Mouse (Mus musculus) midbrain, embryonic 15.5 days (tissue): ENCODE measurements at regions not wholly inside any gene's neighbourhood (a gene's known extent, or its start where the extent isn't known, plus 50 kb on each side); places are given as distances from the start of the nearest gene placed in this dataset.

ENCODE experiments used
- ATAC-seq: fragments of 200-750 bp; cut with Nextera tagmentation; replicated peaks from 2 replicates; pipeline ENCODE4 v1.8.0; 2017; ENCODE audit warnings: moderate TSS enrichment
- H3K27ac ChIP-seq: fragments of 300-500 bp; sonication (generic); 2 replicates; pipeline ENCODE4 v1.5.1; 2015; ENCODE audit warnings: mild to moderate bottlenecking, inconsistent platforms
- H3K27me3 ChIP-seq: fragments of 300-500 bp; sonication (generic); replicated peaks from 2 replicates; pipeline ENCODE4 v1.6.1; 2015; ENCODE audit warnings: inconsistent platforms
- H3K36me3 ChIP-seq: fragments of 300-500 bp; sonication (generic); replicated peaks from 2 replicates; pipeline ENCODE4 v1.6.1; 2015; ENCODE audit warnings: inconsistent platforms
- H3K4me1 ChIP-seq: fragments of 300-500 bp; sonication (generic); 2 replicates; pipeline ENCODE4 v1.6.1; 2015; ENCODE audit warnings: inconsistent platforms
- H3K4me2 ChIP-seq: fragments of 300-500 bp; sonication (generic); 2 replicates; pipeline ENCODE4 v1.6.1; 2015; ENCODE audit warnings: inconsistent platforms, mild to moderate bottlenecking, moderate library complexity
- H3K4me3 ChIP-seq: fragments of 300-500 bp; sonication (generic); 2 replicates; pipeline ENCODE4 v1.5.1; 2015; ENCODE audit warnings: mild to moderate bottlenecking, inconsistent platforms
- H3K9ac ChIP-seq: fragments of 300-500 bp; sonication (generic); 2 replicates; pipeline ENCODE4 v1.6.1; 2015; ENCODE audit warnings: mild to moderate bottlenecking, inconsistent platforms
- H3K9me3 ChIP-seq: fragments of 300-500 bp; sonication (generic); 2 replicates; pipeline ENCODE4 v1.6.1; 2016; ENCODE audit warnings: inconsistent platforms
- WGBS: fragments of 180-500 bp; shearing (Covaris S2); methylation state at CpG from one replicate; pipeline ENCODE4 v1.1.7; 2015; ENCODE audit warnings: mixed read lengths; 5-methylcytosine and 5-hydroxymethylcytosine counted together

DNA sequence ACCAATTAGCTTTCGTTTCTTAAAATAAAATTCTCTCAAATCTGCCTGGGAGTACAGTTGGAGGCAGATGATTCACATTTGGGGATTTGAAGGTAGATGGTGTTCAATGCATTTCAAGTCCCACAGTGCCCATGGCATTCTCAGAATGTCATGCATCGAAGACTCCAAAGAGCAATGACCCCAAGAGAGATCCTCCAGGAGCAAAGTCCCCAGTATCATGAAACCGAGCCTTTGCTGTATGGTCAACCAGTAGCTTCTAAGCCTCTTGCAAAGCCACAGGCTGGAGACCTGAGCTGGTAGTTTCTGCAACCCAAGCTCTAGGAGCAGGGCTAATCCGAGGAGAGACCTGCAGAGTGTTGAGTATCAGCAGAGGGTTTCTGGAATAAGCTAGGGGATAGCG is 477.1 kb downstream of the Glrx3 start:
- no peaks in the 10 kb centered on the region; the same call in 1 of the 2 replicates for H3K4me1 ChIP-seq
- H3K27ac ChIP-seq = no peak overlapping the region
- no peaks in the 10 kb centered on the region for H3K27me3 ChIP-seq
- H3K9ac ChIP-seq = no peak overlapping the region
- no peaks in the 10 kb centered on the region for H3K9me3 ChIP-seq
- ATAC-seq = no peak
- no peak overlapping the region for H3K4me3 ChIP-seq
- H3K36me3 ChIP-seq = no peaks in the 10 kb centered on the region
- 88% methylated on average over 5 of the region's 5 CpGs for WGBS
- H3K4me2 ChIP-seq = no peak overlapping the region

DNA sequence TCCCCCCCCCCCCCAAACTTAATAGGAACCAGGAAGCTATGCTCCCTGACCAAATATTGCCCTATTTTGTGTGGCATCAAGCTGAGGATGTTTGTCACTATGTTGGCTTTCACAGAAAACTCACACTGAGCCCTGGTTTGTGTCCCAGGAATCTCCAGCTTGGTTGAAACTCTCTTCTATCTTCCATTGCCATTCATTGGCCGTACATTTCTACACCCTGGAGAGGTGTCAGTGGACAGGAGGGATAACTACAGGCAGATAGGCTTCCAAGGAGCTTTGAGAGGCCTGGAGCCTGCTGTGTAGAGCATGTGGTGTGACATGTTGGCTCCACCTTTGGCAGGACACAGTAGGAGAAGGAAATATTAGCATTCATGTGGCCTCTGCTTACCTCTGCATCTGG is 478.9 kb downstream of the Glrx3 start:
- H3K4me1 ChIP-seq = no peaks in the 10 kb centered on the region
- H3K27me3 ChIP-seq = no peaks in the 10 kb centered on the region
- no peak overlapping the region for H3K4me3 ChIP-seq
- H3K9me3 ChIP-seq = no peaks in the 10 kb centered on the region
- H3K36me3 ChIP-seq = no peaks in the 10 kb centered on the region
- ATAC-seq = no peak
- H3K9ac ChIP-seq = no peak overlapping the region
- WGBS = 82% methylated on average over 1 of the region's 1 CpGs
- no peak overlapping the region for H3K27ac ChIP-seq
- H3K4me2 ChIP-seq = no peak overlapping the region

DNA sequence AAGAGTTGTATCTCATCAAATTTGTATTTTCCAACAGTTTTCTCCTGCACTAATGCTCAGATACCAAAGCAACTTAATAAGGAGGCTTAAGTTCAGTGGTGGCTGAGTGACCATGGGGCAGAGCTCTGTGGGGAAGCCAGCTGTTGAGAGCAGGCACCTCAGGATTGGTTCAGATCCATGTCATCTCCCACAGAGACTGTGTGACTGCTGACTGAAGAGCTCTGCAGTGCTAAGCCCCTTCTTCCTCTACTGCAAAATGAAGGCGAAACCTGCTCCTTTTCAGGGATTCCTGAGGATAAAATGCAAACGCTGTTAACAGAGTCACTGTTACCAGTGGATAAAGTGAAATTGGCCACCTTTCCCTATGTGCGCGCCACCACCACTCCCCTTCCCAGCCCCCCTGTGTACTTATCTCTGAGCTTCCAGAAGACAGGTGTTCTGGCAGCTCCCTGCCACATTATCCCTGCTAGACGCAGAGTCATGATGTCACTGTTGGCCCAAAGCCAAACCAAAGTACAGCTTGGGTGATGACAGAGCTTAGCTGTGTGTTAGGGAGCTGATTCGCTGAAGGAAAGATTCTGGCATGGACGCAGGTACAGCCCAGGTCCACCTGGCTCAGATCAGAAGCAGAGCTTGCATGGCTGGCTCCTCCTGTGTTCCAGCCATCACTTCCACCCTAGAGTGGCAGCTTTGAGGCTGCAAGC is 472.9 kb downstream of the Tcerg1l start:
- no peaks in the 10 kb centered on the region for H3K9me3 ChIP-seq
- H3K4me3 ChIP-seq = no peak overlapping the region
- peak; percentile 50 for ATAC-seq
- peaks cover 7% of the 10 kb centered on the region for H3K4me1 ChIP-seq
- H3K36me3 ChIP-seq = no peaks in the 10 kb centered on the region
- no peak overlapping the region for H3K4me2 ChIP-seq
- H3K9ac ChIP-seq = no peak overlapping the region
- 56% methylated on average over 7 of the region's 7 CpGs for WGBS
- no peaks in the 10 kb centered on the region for H3K27me3 ChIP-seq
- no peak overlapping the region for H3K27ac ChIP-seq

DNA sequence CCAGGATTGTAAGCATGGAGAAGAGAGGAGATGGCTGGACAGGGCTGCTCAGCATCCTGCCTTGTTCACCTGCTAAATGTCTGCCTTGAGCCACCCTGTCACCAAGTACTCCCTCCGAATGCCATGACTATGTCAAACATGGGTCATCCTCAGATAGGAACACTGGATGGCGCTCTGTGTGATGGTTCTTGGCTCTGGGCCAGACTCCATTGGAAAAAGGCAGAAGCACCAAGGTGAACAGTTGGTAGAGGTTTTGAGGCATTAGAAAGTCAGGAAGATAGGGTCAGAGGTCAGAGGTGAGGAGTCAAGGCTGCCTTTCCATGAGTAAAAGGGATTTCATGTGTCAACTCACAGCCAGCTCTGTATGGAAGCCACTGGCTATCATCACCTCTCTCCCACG is 471.9 kb downstream of the Tcerg1l start:
- Histone ChIP-seq H3K27ac (no peak overlapping the region), H3K27me3 (no peaks in the 10 kb centered on the region), H3K4me1 (peaks cover 7% of the 10 kb centered on the region), H3K4me2 (no peak overlapping the region), H3K9ac (no peak overlapping the region), H3K9me3 (no peaks in the 10 kb centered on the region), H3K36me3 (no peaks in the 10 kb centered on the region), H3K4me3 (no peak overlapping the region)
- WGBS = 88% methylated on average over 3 of the region's 3 CpGs
- ATAC-seq = no peak

DNA sequence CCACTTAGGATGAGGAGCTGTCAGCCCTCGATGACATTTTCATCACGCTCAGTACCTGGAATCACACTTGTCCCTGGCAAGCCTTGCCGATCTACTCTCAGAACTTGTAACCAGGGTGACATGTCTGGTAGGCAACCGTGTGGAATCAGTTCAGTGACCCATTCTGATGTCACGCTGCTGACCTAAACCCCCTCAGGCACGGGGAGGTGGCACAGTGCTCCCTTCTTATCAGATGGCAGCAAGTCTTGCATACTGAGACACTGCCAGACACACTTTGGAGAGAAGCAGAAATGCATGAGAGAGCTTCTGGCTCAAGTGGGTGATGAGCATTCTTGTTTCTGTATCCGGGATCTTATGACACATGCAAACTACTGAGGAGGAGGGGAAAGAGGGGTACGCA is 470.2 kb downstream of the Tcerg1l start:
- no peak overlapping the region for H3K4me3 ChIP-seq
- H3K9ac ChIP-seq = no peak overlapping the region
- H3K9me3 ChIP-seq = no peaks in the 10 kb centered on the region
- H3K27me3 ChIP-seq = no peaks in the 10 kb centered on the region
- 71% methylated on average over 8 of the region's 8 CpGs for WGBS
- no peak for ATAC-seq
- H3K4me1 ChIP-seq = peaks cover 7% of the 10 kb centered on the region
- no peaks in the 10 kb centered on the region for H3K36me3 ChIP-seq
- no peak overlapping the region for H3K27ac ChIP-seq
- no peak overlapping the region for H3K4me2 ChIP-seq

DNA sequence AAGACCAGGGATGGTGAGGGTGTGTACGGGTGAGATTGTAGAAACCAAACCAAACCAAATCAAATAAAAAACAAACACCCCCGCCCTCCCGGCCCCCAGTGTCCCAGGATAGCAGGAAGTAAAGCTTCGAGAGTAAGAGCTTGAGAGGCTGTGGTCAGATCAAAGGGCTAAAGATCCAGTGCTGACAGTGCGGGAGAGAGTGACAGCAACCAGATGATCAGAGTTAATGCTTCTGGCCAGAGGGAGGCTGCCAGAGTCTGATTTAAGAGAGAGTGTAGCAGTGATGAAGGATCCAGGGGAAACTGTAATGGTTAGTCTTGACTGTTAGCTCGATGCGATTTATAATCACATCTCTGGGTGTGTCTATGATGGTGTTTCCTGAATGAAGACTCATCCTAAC is 467.3 kb downstream of the Tcerg1l start:
- ATAC-seq = no peak
- Histone ChIP-seq H3K4me2 (no peak overlapping the region), H3K4me3 (no peak overlapping the region), H3K9me3 (no peaks in the 10 kb centered on the region), H3K4me1 (no peaks in the 10 kb centered on the region; the same call in 1 of the 2 replicates), H3K27me3 (no peaks in the 10 kb centered on the region), H3K27ac (no peak overlapping the region), H3K9ac (no peak overlapping the region), H3K36me3 (no peaks in the 10 kb centered on the region)
- WGBS = 49% methylated on average over 7 of the region's 7 CpGs

DNA sequence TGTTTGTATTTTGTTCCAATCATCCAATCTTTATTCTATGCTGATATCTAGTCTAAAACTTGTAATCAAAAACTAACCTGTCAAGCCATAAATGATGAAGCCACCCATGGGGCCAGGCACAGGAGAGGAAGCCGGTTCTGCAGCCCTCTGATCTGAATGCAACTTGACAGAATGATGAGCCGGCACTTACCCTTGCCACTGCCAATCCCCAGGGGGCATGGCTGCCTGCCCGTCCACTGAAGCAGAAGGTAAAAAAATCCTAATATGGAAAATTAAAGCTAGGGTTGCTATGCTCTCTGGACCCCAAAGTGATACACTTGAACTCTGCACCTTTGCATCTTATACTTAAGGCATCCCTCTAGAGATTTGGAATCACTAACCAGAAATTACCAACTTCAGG is 461.6 kb downstream of the Tcerg1l start:
- ATAC-seq = no peak
- WGBS = 31% methylated on average over 3 of the region's 3 CpGs

DNA sequence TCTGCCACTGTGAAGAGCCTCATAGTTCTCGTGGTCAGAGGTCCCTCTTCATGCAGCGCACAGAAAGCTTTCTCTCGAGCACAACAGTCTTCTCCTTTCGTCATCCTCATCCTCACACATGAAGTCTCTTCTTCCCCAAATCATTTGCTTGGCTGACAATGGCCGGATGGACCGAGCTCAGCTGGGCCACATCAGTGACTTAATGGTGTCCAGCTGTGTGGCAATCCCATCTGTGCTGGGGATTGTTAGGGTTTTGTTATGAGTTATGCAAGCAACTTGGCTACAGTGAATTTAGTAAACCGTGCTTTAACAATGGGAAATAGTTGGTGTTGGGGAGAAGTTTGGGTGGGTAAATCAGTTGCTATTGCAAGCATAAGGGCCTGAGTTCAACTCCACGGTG is 458.4 kb downstream of the Tcerg1l start:
- no peaks in the 10 kb centered on the region for H3K9me3 ChIP-seq
- H3K36me3 ChIP-seq = no peaks in the 10 kb centered on the region
- peaks cover 10% of the 10 kb centered on the region; the same call in 1 of the 2 replicates for H3K4me1 ChIP-seq
- H3K4me3 ChIP-seq = no peak overlapping the region
- no peaks in the 10 kb centered on the region for H3K27me3 ChIP-seq
- WGBS = 72% methylated on average over 8 of the region's 8 CpGs
- ATAC-seq = no peak
- H3K4me2 ChIP-seq = no peak overlapping the region
- no peak overlapping the region for H3K27ac ChIP-seq
- no peak overlapping the region for H3K9ac ChIP-seq

More for the DNA sequence above, 461.6 kb downstream of the Tcerg1l start:
- H3K4me3 ChIP-seq = no peak overlapping the region
- H3K9me3 ChIP-seq = no peaks in the 10 kb centered on the region
- H3K4me2 ChIP-seq = no peak overlapping the region
- H3K36me3 ChIP-seq = no peaks in the 10 kb centered on the region
- no peaks in the 10 kb centered on the region for H3K27me3 ChIP-seq
- H3K4me1 ChIP-seq = peaks cover 10% of the 10 kb centered on the region; the same call in 1 of the 2 replicates
- no peak overlapping the region for H3K9ac ChIP-seq
- H3K27ac ChIP-seq = no peak overlapping the region

DNA sequence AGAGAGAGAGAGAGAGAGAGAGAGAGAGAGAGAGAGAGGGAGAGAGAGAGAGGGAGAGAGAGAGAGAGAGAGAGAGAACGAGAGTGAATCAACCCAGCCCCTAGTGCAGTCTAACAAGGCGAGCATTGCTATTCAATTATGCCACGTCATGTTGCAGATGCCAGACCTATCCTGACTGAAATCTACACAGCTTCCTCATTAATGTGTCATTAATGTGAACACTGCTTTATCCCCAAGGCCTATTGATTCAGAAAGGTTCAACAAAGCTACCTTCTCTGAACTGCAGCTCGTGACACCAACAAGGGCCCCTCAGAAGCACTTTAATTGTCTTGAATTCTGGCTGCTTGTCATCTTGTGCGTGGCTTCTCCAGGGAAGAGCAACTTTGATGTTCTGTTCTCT is 457.4 kb downstream of the Tcerg1l start:
- H3K36me3 ChIP-seq = no peaks in the 10 kb centered on the region
- no peak overlapping the region for H3K9ac ChIP-seq
- peaks cover 10% of the 10 kb centered on the region; the same call in 1 of the 2 replicates for H3K4me1 ChIP-seq
- no peak overlapping the region for H3K4me2 ChIP-seq
- no peaks in the 10 kb centered on the region for H3K27me3 ChIP-seq
- WGBS = 19% methylated on average over 5 of the region's 5 CpGs
- peak overlapping the region; percentile 30; the same call in 1 of the 2 replicates for H3K27ac ChIP-seq
- ATAC-seq = 0 out of 2 replicates have a peak, but pooled peaks have one; percentile 42
- no peaks in the 10 kb centered on the region for H3K9me3 ChIP-seq
- no peak overlapping the region for H3K4me3 ChIP-seq

DNA sequence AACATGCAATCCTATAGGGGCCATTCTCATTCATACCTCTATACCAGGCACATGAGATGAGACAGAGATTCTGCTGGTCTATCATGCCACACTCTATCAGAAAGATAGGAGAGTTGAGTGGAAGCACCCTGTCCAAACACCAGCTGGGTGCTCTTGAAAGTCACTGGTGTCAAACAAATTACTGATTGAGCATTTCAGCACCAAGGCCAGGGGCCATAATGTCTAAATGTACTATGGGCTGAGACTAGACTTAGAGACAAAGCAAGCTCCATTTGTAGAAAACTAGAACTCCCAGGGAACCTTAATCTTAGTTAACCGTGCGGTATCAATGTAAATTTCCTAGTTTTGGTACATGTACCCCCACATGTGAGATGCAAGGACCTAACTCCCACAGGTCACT is 452.5 kb downstream of the Tcerg1l start:
- no peak overlapping the region for H3K4me3 ChIP-seq
- H3K9ac ChIP-seq = no peak overlapping the region
- no peak overlapping the region for H3K27ac ChIP-seq
- WGBS = 97% methylated on average over 2 of the region's 2 CpGs
- no peak overlapping the region for H3K4me2 ChIP-seq
- H3K9me3 ChIP-seq = no peaks in the 10 kb centered on the region
- H3K36me3 ChIP-seq = no peaks in the 10 kb centered on the region
- peaks cover 8% of the 10 kb centered on the region; the same call in 1 of the 2 replicates for H3K4me1 ChIP-seq
- no peak for ATAC-seq
- no peaks in the 10 kb centered on the region for H3K27me3 ChIP-seq

DNA sequence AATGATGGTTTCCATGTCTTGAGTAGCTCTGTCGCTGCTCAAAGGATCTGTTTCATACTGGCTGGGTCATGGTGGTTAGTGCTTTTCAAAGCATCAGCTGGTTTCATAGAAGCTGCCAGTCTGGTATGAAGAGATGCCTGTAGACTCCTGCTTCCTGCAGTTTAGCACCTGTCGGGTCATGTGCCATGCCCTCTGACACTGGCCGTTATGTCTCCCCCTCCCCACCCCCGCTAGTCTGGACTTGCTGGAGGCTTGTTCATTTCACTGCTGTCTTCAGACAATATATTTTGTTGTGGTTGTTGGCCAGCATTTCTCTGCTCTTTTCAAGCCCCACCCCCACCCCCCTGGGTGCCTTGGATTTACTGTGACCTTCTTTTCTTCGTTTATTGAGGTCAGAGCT is 450.1 kb downstream of the Tcerg1l start:
- H3K4me2 ChIP-seq = no peak overlapping the region
- 16% methylated on average over 5 of the region's 5 CpGs for WGBS
- ATAC-seq = no peak

DNA sequence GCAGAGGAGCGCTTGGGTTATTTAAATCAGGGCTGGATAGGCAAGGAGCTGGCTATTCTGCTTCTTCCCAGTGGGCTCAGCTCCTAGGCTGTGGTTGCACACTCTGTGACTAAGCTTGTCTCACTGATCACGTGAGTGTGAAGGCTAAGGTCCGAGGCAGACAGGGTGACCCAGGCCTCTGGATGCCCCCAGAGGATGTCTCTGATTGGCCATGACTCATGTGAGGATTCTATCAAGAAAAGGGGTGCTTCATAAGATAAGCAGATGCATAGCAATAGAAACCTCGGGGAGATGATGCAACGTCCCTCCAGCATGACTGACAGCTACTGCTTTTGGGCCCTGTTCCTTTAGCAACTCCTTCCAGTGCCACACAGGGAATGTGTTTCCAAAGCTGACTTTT is 440.2 kb downstream of the Tcerg1l start:
- no peaks in the 10 kb centered on the region for H3K4me1 ChIP-seq
- WGBS = 57% methylated on average over 5 of the region's 5 CpGs
- H3K27ac ChIP-seq = no peak overlapping the region
- H3K9me3 ChIP-seq = no peaks in the 10 kb centered on the region
- ATAC-seq = no peak
- H3K9ac ChIP-seq = no peak overlapping the region
- no peaks in the 10 kb centered on the region for H3K27me3 ChIP-seq
- no peaks in the 10 kb centered on the region for H3K36me3 ChIP-seq
- H3K4me3 ChIP-seq = no peak overlapping the region
- H3K4me2 ChIP-seq = no peak overlapping the region

More for the DNA sequence above, 450.1 kb downstream of the Tcerg1l start:
- Histone ChIP-seq H3K9ac (no peak overlapping the region), H3K4me1 (no peaks in the 10 kb centered on the region), H3K27me3 (no peaks in the 10 kb centered on the region), H3K36me3 (no peaks in the 10 kb centered on the region), H3K9me3 (no peaks in the 10 kb centered on the region), H3K27ac (no peak overlapping the region), H3K4me3 (no peak overlapping the region)

DNA sequence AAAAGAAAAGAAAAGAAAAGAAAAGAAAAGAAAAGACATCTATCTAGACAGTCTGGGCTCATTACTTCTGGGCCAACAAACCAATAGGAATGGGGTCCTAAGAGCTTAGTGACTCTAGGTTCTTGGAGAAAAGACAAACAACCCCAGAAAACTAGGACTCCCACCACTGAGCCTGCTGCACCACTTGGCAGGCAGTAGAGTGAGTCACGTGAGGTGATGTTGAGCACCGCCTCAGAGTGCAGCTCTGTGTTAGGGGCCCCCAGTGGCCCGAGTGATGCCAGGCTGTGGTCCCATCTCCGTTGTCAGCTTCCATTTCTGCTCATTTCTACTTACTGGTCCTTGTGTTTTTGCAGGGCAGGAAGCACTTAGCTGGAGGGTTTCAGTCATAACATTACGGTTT is 439.7 kb downstream of the Tcerg1l start:
- no peaks in the 10 kb centered on the region for H3K9me3 ChIP-seq
- no peak overlapping the region for H3K9ac ChIP-seq
- H3K36me3 ChIP-seq = no peaks in the 10 kb centered on the region
- 76% methylated on average over 5 of the region's 5 CpGs for WGBS
- H3K27ac ChIP-seq = no peak overlapping the region
- ATAC-seq = no peak
- no peak overlapping the region for H3K4me3 ChIP-seq
- H3K27me3 ChIP-seq = no peaks in the 10 kb centered on the region
- no peak overlapping the region for H3K4me2 ChIP-seq
- H3K4me1 ChIP-seq = no peaks in the 10 kb centered on the region
